Comparison of ENCODE assay signal across 10 mouse cellular contexts in the genomic region with DNA sequence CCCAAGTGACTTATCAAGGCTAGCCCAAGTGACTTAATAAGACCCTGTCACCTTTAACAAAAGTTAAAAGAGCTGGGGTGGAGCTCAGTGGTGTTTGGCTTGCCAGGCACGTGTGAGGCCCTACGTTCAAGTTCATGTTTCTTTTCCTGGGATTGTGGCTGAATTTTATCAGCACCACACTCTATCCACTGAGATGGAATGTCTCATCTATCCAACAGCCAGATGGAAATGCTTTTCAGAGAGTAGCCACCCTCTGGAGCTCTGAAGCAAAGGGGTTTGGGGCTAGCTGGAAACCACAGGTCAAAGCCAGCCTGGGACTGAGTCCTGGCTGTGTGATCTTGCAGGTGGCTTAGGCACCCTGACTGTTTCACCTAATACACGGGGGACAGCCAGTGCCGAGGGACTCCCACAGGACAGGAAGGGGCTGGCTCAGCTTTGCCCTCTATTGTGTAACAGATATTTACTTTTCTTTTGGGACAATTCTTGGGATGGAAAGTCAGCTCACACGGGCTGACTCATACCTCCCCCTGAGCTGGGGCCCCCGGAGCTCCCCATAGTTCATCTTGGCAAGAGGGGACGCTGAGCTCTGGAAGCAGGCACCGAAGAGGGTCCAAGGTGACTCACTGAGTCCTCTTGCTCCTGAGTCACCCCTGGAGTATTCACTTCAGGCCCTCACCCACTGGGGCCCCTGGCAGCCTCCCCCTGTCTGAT. TPM values are rescaled to one million over a fixed set of nuclear protein-coding genes. Genes with fewer than 3 reads are reported as not detected.
DNase-seq lines count a peak whose midpoint lies in the region; ATAC-seq and TF ChIP-seq lines count a peak whose summit lies in the region.
"Had no signal": no experiment of that assay in that cellular context is flagged by ENCODE, and none has a peak within 500 bp of the region (broad histone marks: within the 10 kb centered on the region; RNA-seq: fewer than 3 reads in every experiment).

No protein-coding gene starts in this region.

- H3K9me3 ChIP-seq in lung, embryonic 14.5 days (ENCODE audit: low read depth, low read length) = no peaks in the 10 kb centered on the region

- DNase-seq in gastrocnemius, postnatal 25 days = peak; percentile 62
- DNase-seq in gastrocnemius, postnatal 14 days = no peak
- peak; percentile 42 to 71 for DNase-seq in urinary bladder, adult 18-20 months (ENCODE audit: low spot score in 2 of 2)
- DNase-seq in urinary bladder, postnatal 10 days (ENCODE audit: low spot score) = no peak
- no peak for DNase-seq in lung, embryonic 14.5 days
- no peak for DNase-seq in layer of hippocampus, postnatal 14 days (ENCODE audit: low spot score in 2 of 2)
- no peak for DNase-seq in cerebellum, postnatal 14 days
- DNase-seq: midbrain, embryonic 14.5 days had no signal

- no peak overlapping the region for H3K4me3 ChIP-seq in lung, embryonic 14.5 days (ENCODE audit: low read depth, low read length)

- H3K27ac ChIP-seq in lung, embryonic 14.5 days (ENCODE audit: low read depth) = peak overlapping the region; percentile 40

- H3K4me1 ChIP-seq in lung, embryonic 14.5 days (ENCODE audit: insufficient read depth) = peaks cover 12% of the 10 kb centered on the region; the same call in 1 of the 2 replicates

- intact Hi-C loops in gastrocnemius, postnatal 14 days (cut with DNase I; ENCODE audit: low total_unique reads) = no loop called here

- H3K27me3 ChIP-seq in lung, embryonic 14.5 days (ENCODE audit: insufficient read depth, low read length) = peaks cover 33% of the 10 kb centered on the region

- H3K4me2 ChIP-seq in lung, embryonic 14.5 days = no peak overlapping the region

- WGBS in lung, embryonic 14.5 days = 42% methylated on average over 8 of the region's 8 CpGs

- H3K9ac ChIP-seq in lung, embryonic 14.5 days = no peak overlapping the region; the same call in 1 of the 2 replicates

- no peak for ATAC-seq in lung, embryonic 14.5 days (ENCODE audit: insufficient read depth)
- ATAC-seq in megakaryocyte progenitor cell, adult 5-6 weeks (replicated peaks; ENCODE audit: poor library complexity) = no peak

- TF ChIP-seq CTCF in lung, embryonic 14.5 days (IDR thresholded peaks at IDR 0.05; ENCODE audit: low read depth) = no peak

- H3K36me3 ChIP-seq in lung, embryonic 14.5 days (ENCODE audit: insufficient read depth) = no peaks in the 10 kb centered on the region

RNA-seq across cellular contexts. Expression of gene Ppl, which starts 3.5 kb away (rescaled TPM):
- total RNA-seq in gastrocnemius, postnatal 25 days (2021) = 1 to 10 TPM in 1 of 2 experiments, under 1 TPM in 1; 0.77 to 2.2 TPM
- under 1 TPM; 0.27 to 0.43 TPM for total RNA-seq in gastrocnemius, postnatal 14 days (2021)
- polyA plus RNA-seq in lung, embryonic 14.5 days (2014; fragmentation: Nextera tagmentation; extraction: Ambion mirVana) = 3.7 and 4.7 TPM in 2 replicates
- not detected in 2 replicates for total RNA-seq in megakaryocyte progenitor cell, adult 5-6 weeks (2015)
- total RNA-seq in megakaryocyte progenitor cell, adult 5-6 weeks (2017) = not detected in 2 replicates
- total RNA-seq in layer of hippocampus, postnatal 14 days (2021) = under 1 TPM; 0.91 to 0.99 TPM
- total RNA-seq: hematopoietic stem cell, adult 5-6 weeks had no signal

RNA-seq across cellular contexts. Expression of gene Sec14l5, which starts 11.2 kb away (rescaled TPM):
- total RNA-seq in gastrocnemius, postnatal 25 days (2021) = 10 to 100 TPM; 11.4 to 12.9 TPM
- total RNA-seq in gastrocnemius, postnatal 14 days (2021) = 10 to 100 TPM in 1 of 2 experiments, 1 to 10 TPM in 1; 7.4 to 11.3 TPM
- 0.49 and 0.86 TPM in 2 replicates for polyA plus RNA-seq in lung, embryonic 14.5 days (2014; fragmentation: Nextera tagmentation; extraction: Ambion mirVana)
- total RNA-seq in megakaryocyte progenitor cell, adult 5-6 weeks (2015) = not detected in 2 replicates
- total RNA-seq in megakaryocyte progenitor cell, adult 5-6 weeks (2017) = not detected in 2 replicates
- total RNA-seq in layer of hippocampus, postnatal 14 days (2021) = 1 to 10 TPM; 2.4 to 3.4 TPM
- total RNA-seq: hematopoietic stem cell, adult 5-6 weeks had no signal

Comparison
In these comparisons a context has a peak if more than half of its experiments do, and no peak if none do; other contexts are left out.
1. DNase-seq: peak in gastrocnemius, postnatal 25 days (single experiment) and urinary bladder, adult 18-20 months (2 of 2); none in gastrocnemius, postnatal 14 days (single experiment), urinary bladder, postnatal 10 days (single experiment), lung, embryonic 14.5 days (single experiment), layer of hippocampus, postnatal 14 days (0 of 2) and cerebellum, postnatal 14 days (0 of 2).